Mouse (Mus musculus): ENCODE data around the gene Clic1.
"Not testable (repeated sequence)": the region's sequence is repeated elsewhere in the genome, so short reads cannot be mapped to it uniquely, and the experiment has no call there.

Clic1 gene

GRCm38 (mm10) chr17:35049561-35050016 lies at the start of gene Clic1:
Gene Clic1, plus strand, starts transcription at chr17:35049966.
- no peak for DNase-seq

DNA sequence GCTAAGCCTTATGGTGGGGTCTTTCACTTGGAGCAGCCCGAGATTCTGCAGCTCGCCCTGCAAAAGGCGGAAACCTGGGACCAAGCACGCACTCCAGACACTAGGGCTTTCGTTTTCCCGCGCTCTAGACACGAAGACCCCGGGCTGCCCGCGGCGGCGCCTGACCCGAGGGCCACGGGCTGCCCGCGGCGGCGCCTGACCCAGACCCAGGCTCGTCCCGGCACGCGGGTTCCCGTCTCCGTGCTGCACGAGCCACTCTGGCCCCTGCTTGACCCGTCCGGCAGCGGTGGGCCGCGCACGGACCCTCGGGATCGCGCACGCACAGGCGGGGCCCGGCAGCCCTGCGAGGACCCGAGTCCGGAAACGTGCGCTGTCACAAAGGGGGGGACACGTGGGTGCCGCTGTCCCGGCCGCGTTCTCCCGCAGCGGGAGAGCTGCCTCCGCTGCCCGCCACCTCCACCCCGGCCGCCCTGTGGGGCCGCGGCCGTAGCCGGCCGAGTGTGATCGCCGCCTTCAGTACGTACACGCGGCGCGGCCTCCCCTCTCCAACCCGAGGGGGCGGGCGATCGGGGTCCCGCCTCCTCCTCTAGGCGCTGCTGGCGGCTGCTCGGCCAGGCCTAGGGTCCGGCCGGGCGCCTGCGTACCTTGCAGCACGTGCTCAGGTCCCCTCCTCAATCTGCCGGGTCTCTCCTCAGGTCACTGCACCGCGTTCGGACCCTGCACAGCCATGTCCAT lies 48.9 kb upstream of the Clic1 start, which contains the start of gene Vars:
Gene Vars, plus strand, starts transcription at position 271 of the 735 bp plus-strand sequence.
- DNase-seq = peak; percentile 79

DNA sequence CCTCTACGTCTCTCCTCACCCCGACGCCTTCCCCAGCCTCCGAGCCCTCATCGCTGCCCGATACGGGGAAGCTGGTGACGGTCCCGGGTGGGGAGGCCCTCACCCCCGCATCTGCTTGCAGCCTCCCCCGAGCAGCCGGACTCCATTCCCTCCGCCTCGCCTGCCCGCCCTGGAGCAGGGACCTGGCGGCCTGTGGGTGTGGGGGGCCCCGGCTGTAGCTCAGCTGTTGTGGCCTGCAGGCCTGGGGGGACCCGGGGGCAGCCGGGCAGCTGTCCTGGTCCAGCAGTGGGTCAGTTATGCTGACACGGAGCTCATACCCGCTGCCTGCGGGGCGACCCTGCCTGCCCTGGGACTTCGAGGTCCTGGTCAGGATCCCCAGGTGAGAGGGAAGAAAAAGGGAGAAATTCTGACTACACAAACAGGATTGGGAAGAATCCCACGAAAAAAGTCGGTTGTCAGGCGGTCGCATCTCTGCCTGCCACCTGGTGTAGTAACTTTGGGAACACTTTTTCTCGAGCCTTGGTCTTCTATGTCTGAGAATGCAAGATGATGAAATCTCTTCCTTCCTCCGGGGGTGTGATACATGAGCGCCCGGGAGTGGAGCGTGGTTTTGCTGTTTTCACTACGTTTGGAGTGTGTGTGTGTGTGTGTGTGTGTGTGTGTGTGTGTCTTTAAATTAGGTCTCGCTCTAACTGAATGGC lies 48.2 kb upstream of the Clic1 start:
- peak; percentile 38 for DNase-seq

- no peak for DNase-seq
These were observed 47.5 kb upstream of the Clic1 start for GRCm38 (mm10) chr17:35002153-35002865.

DNA sequence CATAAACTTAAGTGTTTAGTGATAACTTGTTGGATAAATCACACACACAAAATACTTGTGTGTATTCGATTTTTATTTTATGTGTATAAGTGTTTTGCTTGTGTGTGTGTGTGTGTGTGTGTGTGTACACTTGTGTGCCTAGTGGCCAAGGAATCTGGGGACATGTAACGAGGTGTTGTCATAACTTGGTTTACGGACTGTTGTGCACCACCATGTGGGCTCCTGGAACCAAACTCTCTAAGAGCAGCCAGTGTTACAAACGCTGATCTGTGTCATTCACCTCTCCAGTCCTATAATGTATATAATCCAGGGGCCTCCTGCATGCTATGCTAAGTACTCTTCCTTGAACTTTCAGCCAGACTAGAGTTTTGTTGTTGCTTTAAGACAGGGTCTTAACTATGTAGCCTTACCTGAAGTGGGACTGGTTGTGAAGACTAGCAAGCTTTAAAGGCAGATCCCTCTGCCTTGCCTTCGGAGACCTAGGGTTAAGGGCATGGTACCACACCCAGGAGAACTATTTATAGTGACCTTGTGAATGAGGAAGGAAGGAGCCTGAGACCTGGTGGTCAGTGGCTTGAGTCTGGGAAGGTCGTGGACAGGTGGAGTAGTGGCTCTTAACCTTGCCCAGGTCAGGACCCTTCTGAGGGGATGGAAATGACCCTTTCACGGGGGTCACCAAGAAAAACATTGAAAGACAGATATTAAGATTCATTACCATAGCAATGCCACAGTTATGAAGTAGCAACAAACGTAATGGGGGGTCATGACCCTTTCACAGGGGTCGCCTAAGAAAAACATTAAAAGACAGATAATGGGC lies 46.5 kb upstream of the Clic1 start:
- DNase-seq = no peak

- no peak for DNase-seq
These were observed 45.6 kb upstream of the Clic1 start for GRCm38 (mm10) chr17:35004075-35004717.

DNA sequence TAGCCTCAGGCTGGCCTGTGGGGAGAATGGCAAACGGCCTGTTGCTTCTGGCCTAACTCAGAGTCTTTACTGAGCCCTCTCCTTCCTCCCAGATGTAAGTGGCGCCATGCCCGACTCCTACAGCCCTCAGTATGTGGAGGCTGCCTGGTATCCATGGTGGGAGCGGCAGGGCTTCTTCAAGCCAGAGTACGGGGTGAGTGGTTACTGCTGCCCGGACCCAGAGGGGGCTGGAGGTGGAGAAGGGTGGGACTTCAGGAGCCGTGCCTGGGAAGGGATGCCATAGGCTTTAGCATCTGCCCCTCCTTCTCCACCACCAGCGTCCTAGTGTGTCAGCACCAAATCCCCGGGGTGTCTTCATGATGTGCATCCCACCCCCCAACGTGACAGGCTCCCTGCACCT lies 44.6 kb upstream of the Clic1 start:
- DNase-seq = no peak

- DNase-seq = not testable (repeated sequence)
These were observed 43.9 kb upstream of the Clic1 start for GRCm38 (mm10) chr17:35005902-35006301.

- no peak for DNase-seq
These were observed 42.3 kb upstream of the Clic1 start for GRCm38 (mm10) chr17:35007387-35007991.

- DNase-seq = no peak
These were observed 40.2 kb upstream of the Clic1 start for GRCm38 (mm10) chr17:35009586-35009985.

DNA sequence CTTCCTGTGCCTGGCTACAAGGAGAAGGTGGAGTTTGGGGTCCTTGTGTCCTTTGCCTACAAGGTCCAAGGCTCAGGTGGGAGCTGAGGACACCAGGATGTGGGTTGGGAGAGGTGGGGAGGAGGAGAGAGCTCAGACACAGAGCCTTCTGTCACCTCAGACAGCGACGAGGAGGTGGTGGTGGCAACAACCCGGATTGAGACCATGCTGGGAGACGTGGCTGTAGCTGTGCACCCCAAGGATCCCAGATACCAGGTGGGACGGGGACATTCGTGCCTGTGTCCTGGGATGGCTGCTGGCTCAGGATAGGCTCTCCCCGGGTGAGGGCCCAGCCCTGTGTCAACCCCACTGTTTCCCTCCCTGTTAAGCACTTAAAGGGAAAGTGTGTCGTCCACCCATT lies 38.3 kb upstream of the Clic1 start:
- no peak for DNase-seq

DNA sequence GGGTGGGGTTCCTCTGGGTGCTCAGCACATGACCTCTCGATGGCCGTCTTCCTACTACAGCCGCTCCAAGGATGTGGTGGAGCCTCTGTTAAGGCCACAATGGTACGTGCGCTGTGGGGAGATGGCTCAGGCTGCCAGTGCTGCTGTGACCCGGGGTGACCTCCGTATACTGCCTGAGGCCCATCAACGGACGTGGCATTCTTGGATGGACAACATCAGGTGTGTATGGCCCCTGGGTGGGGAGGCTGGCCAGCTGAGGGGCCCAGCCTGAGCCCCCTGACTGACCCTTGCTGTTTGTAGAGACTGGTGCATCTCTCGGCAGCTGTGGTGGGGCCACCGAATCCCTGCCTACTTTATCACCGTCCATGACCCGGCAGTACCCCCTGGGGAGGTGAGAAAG lies 37.3 kb upstream of the Clic1 start:
- no peak for DNase-seq

- no peak for DNase-seq
These were observed 36.5 kb upstream of the Clic1 start for GRCm38 (mm10) chr17:35013221-35013620.

DNA sequence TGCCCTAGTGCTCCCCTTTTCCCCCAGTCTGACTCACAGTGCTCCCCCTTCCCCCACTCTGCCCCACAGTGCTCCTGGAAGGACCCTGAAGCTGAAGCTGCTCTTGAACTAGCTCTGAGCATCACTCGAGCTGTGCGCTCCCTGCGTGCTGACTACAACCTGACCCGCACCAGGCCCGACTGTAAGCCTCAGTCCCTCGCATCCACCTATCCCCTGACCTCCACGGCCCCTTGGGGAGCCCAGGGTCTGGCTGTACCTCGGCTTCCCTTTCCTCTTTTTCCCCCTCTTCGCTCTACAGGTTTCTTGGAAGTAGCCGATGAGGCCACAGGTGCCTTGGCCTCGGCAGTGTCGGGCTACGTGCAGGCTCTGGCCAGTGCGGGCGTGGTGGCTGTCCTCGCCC lies 34.5 kb upstream of the Clic1 start:
- DNase-seq = no peak

DNA sequence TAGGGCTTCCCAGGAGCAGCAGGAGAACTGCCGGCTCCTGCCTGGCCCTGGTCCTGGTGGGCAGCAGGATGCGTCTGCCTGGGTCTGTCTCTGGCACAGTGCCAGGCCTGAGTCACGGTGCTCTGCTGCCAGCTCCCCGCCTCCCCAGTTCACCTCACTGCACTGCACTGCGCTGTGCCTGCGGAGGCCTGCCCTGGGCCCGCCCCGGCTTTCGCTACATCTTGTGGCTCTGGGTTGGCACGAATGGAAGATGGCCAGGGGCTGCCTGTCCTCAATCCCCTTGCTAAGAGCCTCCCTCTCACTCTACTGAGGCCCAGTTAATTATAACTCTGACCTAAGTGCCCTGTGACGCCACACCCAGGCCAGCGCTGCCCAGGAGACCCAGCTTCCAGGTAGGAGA lies 33.4 kb upstream of the Clic1 start, which contains the start of gene Vwa7:
Gene Vwa7, plus strand, starts transcription at position 204 of the 400 bp plus-strand sequence.
- DNase-seq = no peak

- DNase-seq = no peak
These were observed 32.7 kb upstream of the Clic1 start for GRCm38 (mm10) chr17:35016791-35017705.

DNA sequence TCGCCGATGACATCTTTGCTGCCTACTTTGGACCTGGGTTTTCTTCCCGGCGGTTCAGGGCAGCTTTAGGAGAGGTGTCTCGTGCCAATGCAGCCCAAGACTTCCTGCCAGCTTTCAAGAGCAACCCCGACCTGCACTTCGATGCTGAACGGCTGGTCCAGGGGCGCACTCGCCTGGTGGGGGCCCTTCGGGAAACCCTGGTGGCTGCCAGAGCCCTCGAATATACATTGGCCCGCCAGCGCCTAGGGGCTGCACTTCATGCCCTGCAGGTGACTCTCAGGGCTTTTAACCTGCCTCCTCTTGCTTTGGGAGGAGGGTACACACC lies 32.1 kb upstream of the Clic1 start:
- DNase-seq = no peak

GRCm38 (mm10) chr17:35018171-35018570 lies 31.6 kb upstream of the Clic1 start:
- no peak for DNase-seq

- no peak for DNase-seq
These were observed 29.9 kb upstream of the Clic1 start for GRCm38 (mm10) chr17:35019894-35020293.

DNA sequence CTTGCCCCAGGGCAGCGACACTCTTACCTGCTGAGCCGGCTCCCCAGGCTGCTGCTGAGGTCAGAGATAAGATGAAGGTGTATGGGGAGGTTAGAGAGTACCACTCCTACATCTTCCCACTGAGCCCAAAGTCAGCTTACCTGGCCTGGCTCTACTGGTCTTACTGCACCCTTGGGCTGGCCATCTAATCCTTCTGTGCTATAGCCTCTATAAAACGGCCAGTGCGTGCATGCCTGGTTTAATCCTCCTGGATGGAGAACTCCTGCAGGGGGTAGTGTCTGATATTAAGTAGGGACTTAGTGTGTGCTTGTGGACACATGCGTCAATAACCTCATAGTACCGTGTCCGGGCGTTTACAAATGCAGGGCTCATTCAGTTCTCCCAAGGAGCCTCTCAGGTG lies 29.2 kb upstream of the Clic1 start:
- DNase-seq = no peak

Measured in right cerebral cortex, adult 18-20 months (tissue).